Mouse (Mus musculus): ENCODE measurements around the gene Mllt6. TPM values are rescaled to one million over a fixed set of nuclear protein-coding genes. Genes with fewer than 3 reads are reported as not detected.
A peak's percentile ranks its signal among the peaks of the same experiment; 100 is the strongest.

Gene Mllt6
- polyA plus RNA-seq, 2 experiments: 0.22 to 1.0 TPM

DNA sequence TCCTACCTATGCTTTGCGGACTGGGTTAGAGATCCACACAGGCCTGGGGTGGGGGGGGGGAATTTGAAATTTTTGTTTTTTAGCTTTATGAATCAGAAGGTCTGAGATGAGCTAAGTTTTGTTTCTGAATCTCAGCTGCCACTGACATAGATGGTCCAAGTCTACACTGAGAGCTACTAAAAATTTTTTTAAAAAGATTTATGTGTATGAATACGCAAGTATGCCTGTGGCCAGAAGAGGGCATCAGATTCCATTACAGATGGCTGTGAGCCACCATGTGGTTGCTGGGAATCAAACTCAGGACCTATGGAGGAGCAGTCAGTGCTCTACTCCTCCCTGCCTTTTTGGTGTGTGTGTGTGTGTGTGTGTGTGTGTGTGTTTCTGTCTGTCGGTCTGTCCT, 51.1 kb downstream of the Mllt6 start:
- Histone ChIP-seq H3K36me3 (replicated peaks; ENCODE audit: control insufficient read depth, insufficient read depth, low read depth) (peaks cover 7% of the 10 kb centered on the region), H3K4me1 (replicated peaks; ENCODE audit: control insufficient read depth in 2 of 2, insufficient read depth in 2 of 2, low read length in 1 of 2) (no peaks in the 10 kb centered on the region; a peak in 1 of 4 replicates), H3K4me2 (ENCODE audit: low read depth) (no peak overlapping the region), H3K9ac (replicated peaks) (no peak overlapping the region), H3K4me3 (ENCODE audit: insufficient read depth in 1 of 2, low read depth in 2 of 2, low read length in 2 of 2) (no peak overlapping the region), H3K27ac (no peak overlapping the region), H3K27me3 (ENCODE audit: control insufficient read depth, insufficient read depth, low read length) (no peaks in the 10 kb centered on the region), H3K9me3 (ENCODE audit: control insufficient read depth, low read length) (no peaks in the 10 kb centered on the region)
- ATAC-seq (ENCODE audit: insufficient read depth) (no peak), DNase-seq (ENCODE audit: low read depth in 3 of 3, low spot score in 3 of 3) (no peak)
- 91% methylated on average over 3 of the region's 3 CpGs for WGBS (ENCODE audit: insufficient replicate concordance)
- TF ChIP-seq EP300 (IDR thresholded peaks at IDR 0.05; ENCODE audit: low read depth) (no peak), CTCF (IDR thresholded peaks at IDR 0.05; ENCODE audit: low read depth) (peak; percentile 47; the same call in 1 of the 2 replicates)

DNA sequence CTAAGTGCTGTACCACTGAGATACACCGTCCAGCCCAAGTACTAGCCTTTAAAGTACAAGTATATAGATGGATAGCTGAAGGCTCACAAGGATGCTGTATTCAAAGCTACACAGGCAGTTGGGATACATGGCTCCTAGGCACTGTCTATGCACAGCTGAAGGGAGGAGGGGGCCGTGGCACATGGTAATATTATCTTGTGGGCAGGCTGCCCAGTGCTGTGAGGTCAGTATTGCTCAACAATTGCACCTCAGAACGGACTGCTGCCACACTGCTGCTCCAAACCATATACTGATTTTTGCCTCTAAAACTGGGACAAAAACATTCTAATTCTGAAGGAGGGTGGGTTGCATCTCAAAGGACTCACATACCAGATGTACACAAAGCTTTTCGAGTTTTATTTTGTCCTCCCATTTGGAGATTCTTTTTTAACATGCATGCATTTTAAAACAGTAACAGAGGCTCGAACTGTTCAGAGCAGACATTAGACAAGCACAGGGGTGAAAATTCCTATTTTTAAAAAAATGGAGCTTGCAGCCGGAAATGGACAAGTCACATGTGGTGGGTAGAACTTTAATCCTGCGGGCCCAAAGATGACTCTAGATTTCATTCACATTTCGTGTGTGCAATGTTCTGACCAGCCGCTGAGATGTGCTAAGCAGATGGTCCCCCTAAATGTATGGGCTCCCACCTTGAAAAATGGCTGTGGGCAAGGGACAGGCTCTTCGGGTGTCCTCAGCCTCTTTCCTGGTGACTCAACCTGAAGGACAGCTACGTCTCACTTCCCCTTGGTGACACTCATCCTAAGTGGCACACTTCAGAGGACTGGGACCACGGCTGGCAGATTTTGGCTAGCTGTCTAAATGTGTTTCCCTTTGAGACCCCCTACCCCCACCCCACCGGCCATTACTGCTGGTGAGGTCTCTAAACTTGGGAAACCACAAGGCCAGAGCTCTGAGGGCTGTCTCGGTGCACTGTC, 51.9 kb downstream of the Mllt6 start:
- TF ChIP-seq EP300 (IDR thresholded peaks at IDR 0.05; ENCODE audit: low read depth) (no peak), CTCF (IDR thresholded peaks at IDR 0.05; ENCODE audit: low read depth) (no peak)
- WGBS (ENCODE audit: insufficient replicate concordance): 71% methylated on average over 14 of the region's 14 CpGs
- no peak for ATAC-seq (ENCODE audit: insufficient read depth)

DNA sequence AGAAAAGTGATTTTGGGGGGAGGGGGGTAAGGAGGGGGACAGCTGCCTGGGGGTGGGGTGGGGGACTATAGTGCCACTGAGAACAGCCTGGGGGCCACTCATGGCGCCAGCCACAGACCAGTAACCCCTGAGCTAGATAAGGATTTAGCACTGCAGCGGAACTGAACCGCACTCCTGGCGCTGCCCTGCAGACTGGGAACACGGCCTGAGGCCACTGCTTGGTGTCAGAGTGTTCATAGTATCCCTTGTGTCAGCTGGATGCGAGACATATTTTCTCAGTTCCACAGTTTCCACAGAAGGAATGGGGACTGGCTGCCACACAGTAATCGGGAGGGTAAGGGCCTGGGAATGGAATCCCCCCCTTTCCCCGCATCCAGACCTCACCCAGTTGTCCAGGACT, 52.8 kb downstream of the Mllt6 start:
- no peak overlapping the region for H3K27ac ChIP-seq
- no peak overlapping the region for H3K9ac ChIP-seq (replicated peaks)
- 79% methylated on average over 8 of the region's 8 CpGs for WGBS (ENCODE audit: insufficient replicate concordance)
- no peak for TF ChIP-seq EP300 (IDR thresholded peaks at IDR 0.05; ENCODE audit: low read depth)
- TF ChIP-seq CTCF (IDR thresholded peaks at IDR 0.05; ENCODE audit: low read depth): no peak
- no peaks in the 10 kb centered on the region for H3K9me3 ChIP-seq (ENCODE audit: control insufficient read depth, low read length)
- H3K4me1 ChIP-seq (replicated peaks; ENCODE audit: control insufficient read depth in 2 of 2, insufficient read depth in 2 of 2, low read length in 1 of 2): no peaks in the 10 kb centered on the region
- H3K4me2 ChIP-seq (ENCODE audit: low read depth): no peak overlapping the region
- no peaks in the 10 kb centered on the region for H3K27me3 ChIP-seq (ENCODE audit: control insufficient read depth, insufficient read depth, low read length)
- DNase-seq (ENCODE audit: low read depth in 3 of 3, low spot score in 3 of 3) (no peak), ATAC-seq (ENCODE audit: insufficient read depth) (no peak)
- H3K36me3 ChIP-seq (replicated peaks; ENCODE audit: control insufficient read depth, insufficient read depth, low read depth): peaks cover 15% of the 10 kb centered on the region
- no peak overlapping the region for H3K4me3 ChIP-seq (ENCODE audit: insufficient read depth in 1 of 2, low read depth in 2 of 2, low read length in 2 of 2)

More for the DNA sequence above, 51.9 kb downstream of the Mllt6 start:
- Histone ChIP-seq H3K4me2 (ENCODE audit: low read depth) (no peak overlapping the region), H3K27ac (no peak overlapping the region), H3K9ac (replicated peaks) (no peak overlapping the region), H3K27me3 (ENCODE audit: control insufficient read depth, insufficient read depth, low read length) (no peaks in the 10 kb centered on the region), H3K36me3 (replicated peaks; ENCODE audit: control insufficient read depth, insufficient read depth, low read depth) (peaks cover 12% of the 10 kb centered on the region), H3K4me1 (replicated peaks; ENCODE audit: control insufficient read depth in 2 of 2, insufficient read depth in 2 of 2, low read length in 1 of 2) (no peaks in the 10 kb centered on the region; a peak in 1 of 4 replicates), H3K4me3 (ENCODE audit: insufficient read depth in 1 of 2, low read depth in 2 of 2, low read length in 2 of 2) (no peak overlapping the region), H3K9me3 (ENCODE audit: control insufficient read depth, low read length) (no peaks in the 10 kb centered on the region)
- DNase-seq (ENCODE audit: low read depth in 3 of 3, low spot score in 3 of 3): no peak

DNA sequence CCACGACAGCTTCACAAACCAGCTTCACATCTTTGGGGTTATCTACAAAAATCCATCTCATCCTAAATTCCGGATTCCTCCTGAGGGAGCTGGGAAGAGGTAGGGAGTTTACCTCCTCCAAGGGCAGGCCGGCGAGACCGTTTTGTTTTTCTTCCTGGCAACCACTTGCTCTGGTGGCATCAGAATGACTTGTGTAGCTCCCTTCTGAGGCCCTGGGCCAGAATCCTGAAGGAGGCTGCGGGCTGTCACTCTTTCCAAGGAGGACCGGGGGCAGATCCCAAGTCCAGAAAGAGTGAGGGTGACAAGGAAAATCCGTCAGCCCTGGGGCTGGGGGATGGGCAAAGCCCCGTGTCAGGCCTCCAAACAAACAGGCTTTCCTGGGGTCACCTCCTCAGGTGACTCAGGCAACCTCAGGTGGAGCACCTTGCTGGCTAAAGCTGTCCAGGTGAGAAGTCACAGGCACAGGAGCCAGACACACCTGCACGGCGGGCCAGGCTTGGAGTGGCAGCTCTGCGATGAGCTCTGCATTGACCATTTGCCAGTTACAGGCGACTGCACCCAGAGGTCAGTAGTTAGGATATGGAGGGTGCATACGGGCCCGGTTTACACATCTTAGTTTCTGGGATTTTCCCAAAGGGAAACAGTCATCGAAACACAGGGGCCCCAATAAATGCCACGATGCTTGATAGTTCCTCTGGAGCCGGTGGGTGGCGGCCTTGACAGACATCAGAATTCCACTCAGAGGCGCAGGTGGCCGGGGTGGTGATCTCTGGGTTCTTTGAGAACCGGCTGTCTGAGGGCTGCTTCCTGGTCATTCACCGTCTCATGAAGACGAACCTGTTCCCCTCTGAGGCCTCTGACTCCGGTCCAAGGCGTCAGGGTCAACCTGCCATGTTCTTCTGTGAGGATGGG, 54.4 kb downstream of the Mllt6 start:
- Histone ChIP-seq H3K9me3 (ENCODE audit: control insufficient read depth, low read length) (no peaks in the 10 kb centered on the region; the same call in 1 of the 2 replicates), H3K9ac (replicated peaks) (no peak overlapping the region), H3K27ac (no peak overlapping the region), H3K4me1 (replicated peaks; ENCODE audit: control insufficient read depth in 2 of 2, insufficient read depth in 2 of 2, low read length in 1 of 2) (no peaks in the 10 kb centered on the region), H3K4me3 (ENCODE audit: insufficient read depth in 1 of 2, low read depth in 2 of 2, low read length in 2 of 2) (no peak overlapping the region), H3K27me3 (ENCODE audit: control insufficient read depth, insufficient read depth, low read length) (no peaks in the 10 kb centered on the region), H3K4me2 (ENCODE audit: low read depth) (no peak overlapping the region), H3K36me3 (replicated peaks; ENCODE audit: control insufficient read depth, insufficient read depth, low read depth) (peaks cover 29% of the 10 kb centered on the region)
- TF ChIP-seq CTCF (IDR thresholded peaks at IDR 0.05; ENCODE audit: low read depth) (no peak), EP300 (IDR thresholded peaks at IDR 0.05; ENCODE audit: low read depth) (no peak)
- no peak for DNase-seq (ENCODE audit: low read depth in 3 of 3, low spot score in 3 of 3)
- WGBS (ENCODE audit: insufficient replicate concordance): 77% methylated on average over 26 of the region's 26 CpGs
- ATAC-seq (ENCODE audit: insufficient read depth): no peak

Data from liver, embryonic 14.5 days (tissue).